Mouse (Mus musculus) liver, embryonic 15.5 days (tissue): ENCODE measurements around the gene Stx11. TPM values are rescaled to one million over a fixed set of nuclear protein-coding genes. Genes with fewer than 3 reads are reported as not detected.
A peak's percentile ranks its signal among the peaks of the same experiment; 100 is the strongest.

Source experiments
- ATAC-seq: fragments of 200-750 bp; cut with Nextera tagmentation; 2 replicates; pipeline ENCODE4 v1.8.0; 2017; ENCODE audit warnings: moderate number of reproducible peaks, mild to moderate bottlenecking, moderate library complexity; ENCODE audit not compliant: insufficient read depth
- H3K27ac ChIP-seq: fragments of 300-500 bp; sonication (generic); replicated peaks from 2 replicates; pipeline ENCODE4 v1.5.1; 2015; ENCODE audit warnings: mild to moderate bottlenecking, inconsistent platforms
- H3K27me3 ChIP-seq: fragments of 300-500 bp; sonication (generic); 2 replicates; pipeline ENCODE4 v1.6.1; 2015; ENCODE audit warnings: mild to moderate bottlenecking, inconsistent platforms
- H3K36me3 ChIP-seq: fragments of 300-500 bp; sonication (generic); replicated peaks from 2 replicates; pipeline ENCODE4 v1.6.1; 2015; ENCODE audit warnings: moderate library complexity, mild to moderate bottlenecking, inconsistent platforms
- H3K4me1 ChIP-seq: fragments of 300-500 bp; sonication (generic); replicated peaks from 2 replicates; pipeline ENCODE4 v1.6.1; 2015; ENCODE audit warnings: inconsistent platforms
- H3K4me2 ChIP-seq: fragments of 300-500 bp; sonication (generic); 2 replicates; pipeline ENCODE4 v1.6.1; 2015; ENCODE audit warnings: moderate library complexity, mild to moderate bottlenecking, inconsistent platforms
- H3K4me3 ChIP-seq: fragments of 300-500 bp; sonication (generic); replicated peaks from 2 replicates; pipeline ENCODE4 v1.5.1; 2015; ENCODE audit warnings: mild to moderate bottlenecking, inconsistent platforms
- H3K9ac ChIP-seq: fragments of 300-500 bp; sonication (generic); 2 replicates; pipeline ENCODE4 v1.6.1; 2015; ENCODE audit warnings: moderate library complexity, mild to moderate bottlenecking, inconsistent platforms
- H3K9me3 ChIP-seq: fragments of 300-500 bp; sonication (generic); replicated peaks from 2 replicates; pipeline ENCODE4 v1.6.1; 2016; ENCODE audit warnings: inconsistent platforms
- WGBS: fragments of 180-500 bp; shearing (Covaris S2); methylation state at CpG from one replicate; pipeline ENCODE4 v1.1.7; 2015; ENCODE audit warnings: mixed read lengths; ENCODE audit not compliant: insufficient replicate concordance; 5-methylcytosine and 5-hydroxymethylcytosine counted together
- polyA plus RNA-seq: library from polyadenylated mRNA; unstranded; fragments of >200 nt; fragmentation: Nextera tagmentation; extraction: Ambion mirVana; gene quantifications from 2 replicates; pipeline ENCODE4 v1.2.1, GENCODE M21; 2015

Gene Stx11
- polyA plus RNA-seq, 1 experiment from 2014 or later: 10.6 TPM

- 38% methylated on average over 3 of the region's 3 CpGs for WGBS
- Histone ChIP-seq H3K9me3 (no peaks in the 10 kb centered on the region), H3K4me2 (no peak overlapping the region), H3K27ac (no peak overlapping the region), H3K4me3 (no peak overlapping the region), H3K36me3 (no peaks in the 10 kb centered on the region), H3K27me3 (no peaks in the 10 kb centered on the region), H3K4me1 (peaks cover 14% of the 10 kb centered on the region), H3K9ac (no peak overlapping the region)
- ATAC-seq: peak; percentile 34; the same call in 1 of the 2 replicates
Measured at GRCm38 (mm10) chr10:12983516-12983915, 19.4 kb upstream of the Stx11 start.

GRCm38 (mm10) chr10:12981071-12981470 is 17.0 kb upstream of the Stx11 start:
- H3K9ac ChIP-seq: no peak overlapping the region
- no peaks in the 10 kb centered on the region for H3K27me3 ChIP-seq
- H3K4me3 ChIP-seq: no peak overlapping the region
- no peaks in the 10 kb centered on the region for H3K9me3 ChIP-seq
- no peak overlapping the region for H3K4me2 ChIP-seq
- H3K36me3 ChIP-seq: no peaks in the 10 kb centered on the region
- 0 out of 2 replicates have a peak, but pooled peaks cover 5% of the 10 kb centered on the region for H3K4me1 ChIP-seq
- WGBS: 69% methylated on average over 7 of the region's 7 CpGs
- ATAC-seq: no peak
- no peak overlapping the region for H3K27ac ChIP-seq

GRCm38 (mm10) chr10:12977787-12978212 is 13.7 kb upstream of the Stx11 start:
- no peak for ATAC-seq
- Histone ChIP-seq H3K9ac (no peak overlapping the region), H3K4me2 (no peak overlapping the region), H3K4me1 (0 out of 2 replicates have a peak, but pooled peaks cover 3% of the 10 kb centered on the region), H3K36me3 (no peaks in the 10 kb centered on the region), H3K4me3 (no peak overlapping the region), H3K27ac (no peak overlapping the region), H3K9me3 (no peaks in the 10 kb centered on the region), H3K27me3 (no peaks in the 10 kb centered on the region)
- 60% methylated on average over 9 of the region's 9 CpGs for WGBS

GRCm38 (mm10) chr10:12976552-12976951 is 12.5 kb upstream of the Stx11 start:
- H3K9ac ChIP-seq: no peak overlapping the region
- ATAC-seq: no peak
- no peaks in the 10 kb centered on the region for H3K9me3 ChIP-seq
- H3K4me2 ChIP-seq: no peak overlapping the region
- 0 out of 2 replicates have a peak, but pooled peaks cover 3% of the 10 kb centered on the region for H3K4me1 ChIP-seq
- H3K4me3 ChIP-seq: no peak overlapping the region
- no peaks in the 10 kb centered on the region for H3K27me3 ChIP-seq
- H3K27ac ChIP-seq: no peak overlapping the region
- WGBS: 37% methylated on average over 7 of the region's 7 CpGs
- no peaks in the 10 kb centered on the region for H3K36me3 ChIP-seq

- H3K9me3 ChIP-seq: no peaks in the 10 kb centered on the region
- H3K9ac ChIP-seq: no peak overlapping the region
- ATAC-seq: no peak
- H3K4me1 ChIP-seq: 0 out of 2 replicates have a peak, but pooled peaks cover 3% of the 10 kb centered on the region
- H3K4me3 ChIP-seq: no peak overlapping the region
- no peaks in the 10 kb centered on the region for H3K27me3 ChIP-seq
- WGBS: 67% methylated on average over 7 of the region's 7 CpGs
- no peaks in the 10 kb centered on the region for H3K36me3 ChIP-seq
- no peak overlapping the region for H3K27ac ChIP-seq
- no peak overlapping the region for H3K4me2 ChIP-seq
Measured at GRCm38 (mm10) chr10:12975957-12976356, 11.9 kb upstream of the Stx11 start.

GRCm38 (mm10) chr10:12975461-12975860 is 11.4 kb upstream of the Stx11 start:
- H3K9me3 ChIP-seq: no peaks in the 10 kb centered on the region
- no peaks in the 10 kb centered on the region for H3K27me3 ChIP-seq
- no peak for ATAC-seq
- H3K9ac ChIP-seq: no peak overlapping the region
- H3K4me2 ChIP-seq: no peak overlapping the region
- 30% methylated on average over 3 of the region's 3 CpGs for WGBS
- H3K4me3 ChIP-seq: no peak overlapping the region
- 0 out of 2 replicates have a peak, but pooled peaks cover 2% of the 10 kb centered on the region for H3K4me1 ChIP-seq
- no peaks in the 10 kb centered on the region for H3K36me3 ChIP-seq
- no peak overlapping the region for H3K27ac ChIP-seq

GRCm38 (mm10) chr10:12974572-12974971 is 10.5 kb upstream of the Stx11 start:
- ATAC-seq: no peak
- WGBS: 65% methylated on average over 6 of the region's 6 CpGs

GRCm38 (mm10) chr10:12965669-12966180 is 1.6 kb upstream of the Stx11 start:
- WGBS: 67% methylated on average over 5 of the region's 5 CpGs
- ATAC-seq: no peak
- H3K27ac ChIP-seq: no peak overlapping the region
- no peaks in the 10 kb centered on the region for H3K27me3 ChIP-seq
- H3K4me1 ChIP-seq: peaks cover 34% of the 10 kb centered on the region
- H3K4me3 ChIP-seq: no peak overlapping the region
- no peak overlapping the region for H3K4me2 ChIP-seq
- no peak overlapping the region for H3K9ac ChIP-seq
- no peaks in the 10 kb centered on the region for H3K9me3 ChIP-seq
- no peaks in the 10 kb centered on the region for H3K36me3 ChIP-seq

More at GRCm38 (mm10) chr10:12974572-12974971, 10.5 kb upstream of the Stx11 start:
- Histone ChIP-seq H3K27ac (no peak overlapping the region), H3K9ac (no peak overlapping the region), H3K36me3 (no peaks in the 10 kb centered on the region), H3K27me3 (no peaks in the 10 kb centered on the region), H3K4me1 (no peaks in the 10 kb centered on the region), H3K4me2 (no peak overlapping the region), H3K9me3 (no peaks in the 10 kb centered on the region), H3K4me3 (no peak overlapping the region)

GRCm38 (mm10) chr10:12963362-12964147 is 543 bp downstream of the Stx11 start:
- Histone ChIP-seq H3K4me2 (peak overlapping the region; percentile 88), H3K9ac (peak overlapping the region; percentile 74), H3K9me3 (no peaks in the 10 kb centered on the region), H3K27me3 (no peaks in the 10 kb centered on the region), H3K4me3 (peak overlapping the region; percentile 90), H3K4me1 (peaks cover 34% of the 10 kb centered on the region), H3K27ac (peak overlapping the region; percentile 73), H3K36me3 (peaks cover 3% of the 10 kb centered on the region)
- 1% methylated on average over 29 of the region's 29 CpGs for WGBS
- peak; percentile 51 for ATAC-seq

- no peaks in the 10 kb centered on the region for H3K9me3 ChIP-seq
- peaks cover 34% of the 10 kb centered on the region for H3K4me1 ChIP-seq
- peak; percentile 76 for ATAC-seq
- H3K9ac ChIP-seq: peak overlapping the region; percentile 19; the same call in 1 of the 2 replicates
- peak overlapping the region; percentile 88 for H3K4me2 ChIP-seq
- peak overlapping the region; percentile 90 for H3K4me3 ChIP-seq
- H3K36me3 ChIP-seq: peaks cover 3% of the 10 kb centered on the region
- H3K27me3 ChIP-seq: no peaks in the 10 kb centered on the region
- H3K27ac ChIP-seq: peak overlapping the region; percentile 73
Measured at GRCm38 (mm10) chr10:12962238-12962637, 1.9 kb downstream of the Stx11 start.

GRCm38 (mm10) chr10:12961546-12961945 is 2.6 kb downstream of the Stx11 start:
- H3K4me3 ChIP-seq: peak overlapping the region; percentile 90
- no peaks in the 10 kb centered on the region for H3K27me3 ChIP-seq
- peak overlapping the region; percentile 88 for H3K4me2 ChIP-seq
- WGBS: 32% methylated on average over 8 of the region's 8 CpGs
- peaks cover 3% of the 10 kb centered on the region for H3K36me3 ChIP-seq
- peak overlapping the region; percentile 73 for H3K27ac ChIP-seq
- peaks cover 34% of the 10 kb centered on the region for H3K4me1 ChIP-seq
- ATAC-seq: 0 out of 2 replicates have a peak, but pooled peaks have one; percentile 28
- no peaks in the 10 kb centered on the region for H3K9me3 ChIP-seq
- H3K9ac ChIP-seq: peak overlapping the region; percentile 19; the same call in 1 of the 2 replicates
